ENCODE assay signal across 8 mouse cellular contexts in genomic region chr13:4032512-4032911, GRCm38 (mm10). TPM values are rescaled to one million over a fixed set of nuclear protein-coding genes. Genes with fewer than 3 reads are reported as not detected.
DNase-seq lines count a peak whose midpoint lies in the region; ATAC-seq and TF ChIP-seq lines count a peak whose summit lies in the region.

No protein-coding gene starts in this region.

- H3K4me1 ChIP-seq in kidney, embryonic 15.5 days: no peaks in the 10 kb centered on the region
- no peaks in the 10 kb centered on the region for H3K4me1 ChIP-seq in lung, embryonic 14.5 days (ENCODE audit: insufficient read depth)

- WGBS in kidney, embryonic 15.5 days: 59% methylated on average over 3 of the region's 3 CpGs
- WGBS in lung, embryonic 14.5 days: 48% methylated on average over 3 of the region's 3 CpGs

- H3K27ac ChIP-seq in kidney, embryonic 15.5 days: no peak overlapping the region
- H3K27ac ChIP-seq in lung, embryonic 14.5 days (ENCODE audit: low read depth): no peak overlapping the region

- H3K4me2 ChIP-seq in kidney, embryonic 15.5 days: no peak overlapping the region
- H3K4me2 ChIP-seq in lung, embryonic 14.5 days: no peak overlapping the region

- H3K36me3 ChIP-seq in kidney, embryonic 15.5 days: no peaks in the 10 kb centered on the region
- no peaks in the 10 kb centered on the region for H3K36me3 ChIP-seq in lung, embryonic 14.5 days (ENCODE audit: insufficient read depth)

- H3K9ac ChIP-seq in kidney, embryonic 15.5 days: no peak overlapping the region
- no peak overlapping the region for H3K9ac ChIP-seq in lung, embryonic 14.5 days

- TF ChIP-seq CTCF in lung, embryonic 14.5 days (IDR thresholded peaks at IDR 0.05; ENCODE audit: low read depth): no peak

- no peaks in the 10 kb centered on the region for H3K27me3 ChIP-seq in kidney, embryonic 15.5 days
- H3K27me3 ChIP-seq in lung, embryonic 14.5 days (ENCODE audit: insufficient read depth, low read length): no peaks in the 10 kb centered on the region

- no peaks in the 10 kb centered on the region for H3K9me3 ChIP-seq in kidney, embryonic 15.5 days (replicated peaks)
- no peaks in the 10 kb centered on the region for H3K9me3 ChIP-seq in lung, embryonic 14.5 days (ENCODE audit: low read depth, low read length)

- DNase-seq in kidney, adult 9 months: peak; percentile 50
- DNase-seq in NIH3T3 (ENCODE audit: low read depth): peak; percentile 83
- peak; percentile 7 for DNase-seq in gastrocnemius, postnatal 14 days
- DNase-seq in lung, embryonic 14.5 days: peak; percentile 14
- no peak for DNase-seq in frontal cortex, postnatal 10 days (ENCODE audit: low spot score in 2 of 2)
- DNase-seq in retina, embryonic 14.5 days (ENCODE audit: low spot score): no peak
- no peak for DNase-seq in spleen, postnatal 36 days (ENCODE audit: low spot score in 2 of 2)

- ATAC-seq in kidney, embryonic 15.5 days (replicated peaks; ENCODE audit: low FRiP score): no peak
- ATAC-seq in lung, embryonic 14.5 days (ENCODE audit: insufficient read depth): no peak

- no peak overlapping the region for H3K4me3 ChIP-seq in kidney, embryonic 15.5 days (replicated peaks)
- H3K4me3 ChIP-seq in lung, embryonic 14.5 days (ENCODE audit: low read depth, low read length): no peak overlapping the region

- intact Hi-C loops in gastrocnemius, postnatal 14 days (cut with DNase I; ENCODE audit: low total_unique reads): no loop called here

RNA-seq across cellular contexts. Expression of gene Akr1c14, which starts 16.3 kb away (rescaled TPM):
- 1.4 and 2.8 TPM in 2 replicates for polyA plus RNA-seq in kidney, embryonic 15.5 days (2015; fragmentation: Nextera tagmentation; extraction: Ambion mirVana)
- total RNA-seq in gastrocnemius, postnatal 14 days (2021): 1 to 10 TPM; 3.0 to 3.3 TPM
- polyA plus RNA-seq in lung, embryonic 14.5 days (2014; fragmentation: Nextera tagmentation; extraction: Ambion mirVana): 0.70 and 0.92 TPM in 2 replicates

Comparison
In these comparisons a context has a peak if more than half of its experiments do, and no peak if none do; other contexts are left out.
1. DNase-seq: peak in kidney, adult 9 months (single experiment), NIH3T3 (single experiment), gastrocnemius, postnatal 14 days (single experiment) and lung, embryonic 14.5 days (single experiment); none in frontal cortex, postnatal 10 days (0 of 2), retina, embryonic 14.5 days (single experiment) and spleen, postnatal 36 days (0 of 2).